Mouse (Mus musculus): ENCODE results near the gene Trim28. TPM values are rescaled to one million over a fixed set of nuclear protein-coding genes. Genes with fewer than 3 reads are reported as not detected.

Gene Trim28
- polyA plus RNA-seq, 2 experiments, result 93.4 to 138 TPM

GRCm38 (mm10) chr7:13035211-13035855, 36.4 kb downstream of the Trim28 start:
- DNase-seq (ENCODE audit: low read depth in 3 of 3, low spot score in 3 of 3) (no peak), ATAC-seq (ENCODE audit: insufficient read depth) (no peak)
- H3K4me3 ChIP-seq (ENCODE audit: insufficient read depth in 1 of 2, low read depth in 2 of 2, low read length in 2 of 2), result peak overlapping the region; percentile 6 to 89
- peak overlapping the region; percentile 85 for H3K4me2 ChIP-seq (ENCODE audit: low read depth)
- 82% methylated on average over 17 of the region's 17 CpGs for WGBS (ENCODE audit: insufficient replicate concordance)
- H3K4me1 ChIP-seq (replicated peaks; ENCODE audit: control insufficient read depth in 2 of 2, insufficient read depth in 2 of 2, low read length in 1 of 2), result peaks cover 18 to 30% of the 10 kb centered on the region in 2 experiments
- H3K27me3 ChIP-seq (ENCODE audit: control insufficient read depth, insufficient read depth, low read length), result no peaks in the 10 kb centered on the region
- H3K9ac ChIP-seq (replicated peaks), result peak overlapping the region; percentile 43
- H3K36me3 ChIP-seq (replicated peaks; ENCODE audit: control insufficient read depth, insufficient read depth, low read depth), result peaks cover 41% of the 10 kb centered on the region
- H3K27ac ChIP-seq, result peak overlapping the region; percentile 87
- H3K9me3 ChIP-seq (ENCODE audit: control insufficient read depth, low read length), result no peaks in the 10 kb centered on the region
- TF ChIP-seq EP300 (IDR thresholded peaks at IDR 0.05; ENCODE audit: low read depth), result no peak
- no peak for TF ChIP-seq CTCF (IDR thresholded peaks at IDR 0.05; ENCODE audit: low read depth)

- Histone ChIP-seq H3K4me1 (replicated peaks; ENCODE audit: control insufficient read depth in 2 of 2, insufficient read depth in 2 of 2, low read length in 1 of 2) (peaks cover 18 to 30% of the 10 kb centered on the region in 2 experiments), H3K27me3 (ENCODE audit: control insufficient read depth, insufficient read depth, low read length) (no peaks in the 10 kb centered on the region; the same call in 1 of the 2 replicates), H3K4me2 (ENCODE audit: low read depth) (peak overlapping the region; percentile 90), H3K27ac (peak overlapping the region; percentile 90), H3K9me3 (ENCODE audit: control insufficient read depth, low read length) (no peaks in the 10 kb centered on the region), H3K4me3 (ENCODE audit: insufficient read depth in 1 of 2, low read depth in 2 of 2, low read length in 2 of 2) (peak overlapping the region; percentile 74 to 94), H3K36me3 (replicated peaks; ENCODE audit: control insufficient read depth, insufficient read depth, low read depth) (peaks cover 26% of the 10 kb centered on the region), H3K9ac (replicated peaks) (peak overlapping the region; percentile 97)
- no peak for DNase-seq (ENCODE audit: low read depth in 3 of 3, low spot score in 3 of 3)
- TF ChIP-seq EP300 (IDR thresholded peaks at IDR 0.05; ENCODE audit: low read depth) (no peak), CTCF (IDR thresholded peaks at IDR 0.05; ENCODE audit: low read depth) (no peak)
- WGBS (ENCODE audit: insufficient replicate concordance), result 20% methylated on average over 4 of the region's 4 CpGs
- no peak for ATAC-seq (ENCODE audit: insufficient read depth)
Measured at GRCm38 (mm10) chr7:13036806-13037205, 37.9 kb downstream of the Trim28 start.

GRCm38 (mm10) chr7:13037366-13037765, 38.5 kb downstream of the Trim28 start:
- H3K9me3 ChIP-seq (ENCODE audit: control insufficient read depth, low read length), result no peaks in the 10 kb centered on the region
- peak overlapping the region; percentile 90 for H3K27ac ChIP-seq
- H3K36me3 ChIP-seq (replicated peaks; ENCODE audit: control insufficient read depth, insufficient read depth, low read depth), result peaks cover 21% of the 10 kb centered on the region
- ATAC-seq (ENCODE audit: insufficient read depth), result peak; percentile 18; the same call in 1 of the 2 replicates
- H3K9ac ChIP-seq (replicated peaks), result peak overlapping the region; percentile 97
- peak overlapping the region; percentile 90 for H3K4me2 ChIP-seq (ENCODE audit: low read depth)
- H3K4me3 ChIP-seq (ENCODE audit: insufficient read depth in 1 of 2, low read depth in 2 of 2, low read length in 2 of 2), result peak overlapping the region; percentile 74 to 94
- peaks cover 2% of the 10 kb centered on the region for H3K27me3 ChIP-seq (ENCODE audit: control insufficient read depth, insufficient read depth, low read length)
- no peak for TF ChIP-seq CTCF (IDR thresholded peaks at IDR 0.05; ENCODE audit: low read depth)
- no peak for TF ChIP-seq EP300 (IDR thresholded peaks at IDR 0.05; ENCODE audit: low read depth)
- DNase-seq (ENCODE audit: low read depth in 3 of 3, low spot score in 3 of 3), result no peak
- H3K4me1 ChIP-seq (replicated peaks; ENCODE audit: control insufficient read depth in 2 of 2, insufficient read depth in 2 of 2, low read length in 1 of 2), result peaks cover 18 to 30% of the 10 kb centered on the region in 2 experiments
- WGBS (ENCODE audit: insufficient replicate concordance), result under 1% methylated on average over 32 of the region's 33 CpGs

GRCm38 (mm10) chr7:13037901-13038555, 39.1 kb downstream of the Trim28 start, which contains the start of gene Ube2m:
Ube2m (minus strand) TSS chr7:13038275.
- Histone ChIP-seq H3K4me1 (replicated peaks; ENCODE audit: control insufficient read depth in 2 of 2, insufficient read depth in 2 of 2, low read length in 1 of 2) (peaks cover 18 to 30% of the 10 kb centered on the region in 2 experiments), H3K36me3 (replicated peaks; ENCODE audit: control insufficient read depth, insufficient read depth, low read depth) (peaks cover 14% of the 10 kb centered on the region), H3K27me3 (ENCODE audit: control insufficient read depth, insufficient read depth, low read length) (peaks cover 8% of the 10 kb centered on the region), H3K4me2 (ENCODE audit: low read depth) (peak within 1 kb of the TSS; percentile 90), H3K9ac (replicated peaks) (peak within 1 kb of the TSS; percentile 97), H3K27ac (peak within 1 kb of the TSS; percentile 90), H3K9me3 (ENCODE audit: control insufficient read depth, low read length) (no peaks in the 10 kb centered on the region), H3K4me3 (ENCODE audit: insufficient read depth in 1 of 2, low read depth in 2 of 2, low read length in 2 of 2) (peak within 1 kb of the TSS; percentile 74 to 94)
- DNase-seq (ENCODE audit: low read depth in 3 of 3, low spot score in 3 of 3) (peak; percentile 83 to 87 (median 87)), ATAC-seq (ENCODE audit: insufficient read depth) (peak; percentile 89)
- under 1% methylated on average over 64 of the region's 65 CpGs for WGBS (ENCODE audit: insufficient replicate concordance)
- TF ChIP-seq EP300 (IDR thresholded peaks at IDR 0.05; ENCODE audit: low read depth) (no peak; the same call in 1 of the 2 replicates), CTCF (IDR thresholded peaks at IDR 0.05; ENCODE audit: low read depth) (no peak)

- TF ChIP-seq CTCF (IDR thresholded peaks at IDR 0.05; ENCODE audit: low read depth), result no peak
- no peak for TF ChIP-seq EP300 (IDR thresholded peaks at IDR 0.05; ENCODE audit: low read depth)
- WGBS (ENCODE audit: insufficient replicate concordance), result 10% methylated on average over 15 of the region's 15 CpGs
- no peak for ATAC-seq (ENCODE audit: insufficient read depth)
- H3K36me3 ChIP-seq (replicated peaks; ENCODE audit: control insufficient read depth, insufficient read depth, low read depth), result peaks cover 12% of the 10 kb centered on the region
- peak overlapping the region; percentile 97 for H3K9ac ChIP-seq (replicated peaks)
- no peaks in the 10 kb centered on the region for H3K9me3 ChIP-seq (ENCODE audit: control insufficient read depth, low read length)
- peak overlapping the region; percentile 90 for H3K27ac ChIP-seq
- H3K27me3 ChIP-seq (ENCODE audit: control insufficient read depth, insufficient read depth, low read length), result peaks cover 15% of the 10 kb centered on the region
- H3K4me1 ChIP-seq (replicated peaks; ENCODE audit: control insufficient read depth in 2 of 2, insufficient read depth in 2 of 2, low read length in 1 of 2), result peaks cover 18 to 27% of the 10 kb centered on the region in 2 experiments
- DNase-seq (ENCODE audit: low read depth in 3 of 3, low spot score in 3 of 3), result no peak
- H3K4me3 ChIP-seq (ENCODE audit: insufficient read depth in 1 of 2, low read depth in 2 of 2, low read length in 2 of 2), result peak overlapping the region; percentile 74 to 94
- peak overlapping the region; percentile 90 for H3K4me2 ChIP-seq (ENCODE audit: low read depth)
Measured at GRCm38 (mm10) chr7:13038621-13039169, 39.8 kb downstream of the Trim28 start.

Data from liver, embryonic 14.5 days (tissue).